Mouse (Mus musculus): ENCODE measurements at regions not wholly inside any gene's neighbourhood (a gene's known extent, or its start where the extent isn't known, plus 50 kb on each side); places are given as distances from the start of the nearest gene placed in this dataset.
A peak's percentile ranks its signal among the peaks of the same experiment; 100 is the strongest.

DNA sequence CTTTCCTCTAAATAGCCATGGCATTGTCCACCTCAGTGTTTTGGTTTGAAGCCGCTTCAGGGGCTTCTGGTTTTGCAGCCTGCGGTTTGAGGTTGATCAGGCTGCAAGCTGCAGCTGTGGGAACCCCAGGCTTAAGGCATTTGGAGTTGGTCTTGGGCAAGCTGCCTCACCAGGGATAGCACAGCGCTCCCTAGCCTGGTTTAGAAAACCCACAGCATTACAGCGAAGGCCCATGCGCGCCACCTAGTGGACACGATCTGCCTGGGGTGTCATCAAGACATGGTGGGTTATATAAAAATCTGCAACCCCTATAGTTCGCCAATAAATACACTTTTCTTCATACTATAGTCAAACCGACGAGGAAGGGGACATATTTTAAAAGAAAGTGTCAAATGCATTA lies 68.9 kb upstream of the Hnrnpa3 start:
- Histone ChIP-seq H3K36me3 (ENCODE audit: control insufficient read depth, insufficient read depth, low read length) (no peaks in the 10 kb centered on the region), H3K4me2 (replicated peaks; ENCODE audit: low read depth) (peak overlapping the region; percentile 37; the same call in 1 of the 2 replicates), H3K9ac (ENCODE audit: low read length) (no peak overlapping the region), H3K9me3 (ENCODE audit: control insufficient read depth, low read length) (no peaks in the 10 kb centered on the region), H3K4me3 (ENCODE audit: low read depth, low read length) (no peak overlapping the region), H3K27me3 (ENCODE audit: control insufficient read depth, insufficient read depth, low read length) (no peaks in the 10 kb centered on the region; the same call in 1 of the 2 replicates), H3K4me1 (replicated peaks; ENCODE audit: control insufficient read depth, insufficient read depth) (0 out of 2 replicates have a peak, but pooled peaks cover 3% of the 10 kb centered on the region), H3K27ac (replicated peaks) (no peak overlapping the region)
- peak; percentile 86 for DNase-seq (ENCODE audit: low spot score)
- TF ChIP-seq EP300 (optimal IDR thresholded peaks at IDR 0.05) = no peak
- TF ChIP-seq CTCF (IDR thresholded peaks at IDR 0.05; ENCODE audit: low read depth) = peak; percentile 97
- ATAC-seq (ENCODE audit: low FRiP score, low TSS enrichment) = peak; percentile 75
- 7% methylated on average over 10 of the region's 10 CpGs for WGBS

- ATAC-seq (ENCODE audit: low FRiP score, low TSS enrichment) = no peak
- Histone ChIP-seq H3K4me2 (replicated peaks; ENCODE audit: low read depth) (no peak overlapping the region), H3K9me3 (ENCODE audit: control insufficient read depth, low read length) (no peaks in the 10 kb centered on the region), H3K36me3 (ENCODE audit: control insufficient read depth, insufficient read depth, low read length) (no peaks in the 10 kb centered on the region), H3K4me1 (replicated peaks; ENCODE audit: control insufficient read depth, insufficient read depth) (no peaks in the 10 kb centered on the region), H3K27me3 (ENCODE audit: control insufficient read depth, insufficient read depth, low read length) (no peaks in the 10 kb centered on the region), H3K27ac (replicated peaks) (no peak overlapping the region), H3K4me3 (ENCODE audit: low read depth, low read length) (no peak overlapping the region), H3K9ac (ENCODE audit: low read length) (no peak overlapping the region)
- 51% methylated on average over 5 of the region's 5 CpGs for WGBS
- DNase-seq (ENCODE audit: low spot score) = no peak
- TF ChIP-seq CTCF (IDR thresholded peaks at IDR 0.05; ENCODE audit: low read depth) = no peak
- no peak for TF ChIP-seq EP300 (optimal IDR thresholded peaks at IDR 0.05)
These were observed 58.5 kb upstream of the Hnrnpa3 start for GRCm38 (mm10) chr2:75600511-75600910.

GRCm38 (mm10) chr2:75603175-75603871 lies 55.7 kb upstream of the Hnrnpa3 start:
- ATAC-seq (ENCODE audit: low FRiP score, low TSS enrichment) = peak; percentile 45; the same call in 1 of the 2 replicates

GRCm38 (mm10) chr2:75605634-75606033 lies 53.4 kb upstream of the Hnrnpa3 start:
- H3K9ac ChIP-seq (ENCODE audit: low read length) = no peak overlapping the region
- TF ChIP-seq CTCF (IDR thresholded peaks at IDR 0.05; ENCODE audit: low read depth) (peak; percentile 100), EP300 (optimal IDR thresholded peaks at IDR 0.05) (no peak)
- ATAC-seq (ENCODE audit: low FRiP score, low TSS enrichment) (no peak), DNase-seq (ENCODE audit: low spot score) (no peak)
- H3K27me3 ChIP-seq (ENCODE audit: control insufficient read depth, insufficient read depth, low read length) = no peaks in the 10 kb centered on the region
- H3K9me3 ChIP-seq (ENCODE audit: control insufficient read depth, low read length) = no peaks in the 10 kb centered on the region
- no peaks in the 10 kb centered on the region for H3K4me1 ChIP-seq (replicated peaks; ENCODE audit: control insufficient read depth, insufficient read depth)
- no peak overlapping the region for H3K4me2 ChIP-seq (replicated peaks; ENCODE audit: low read depth)
- H3K27ac ChIP-seq (replicated peaks) = no peak overlapping the region
- H3K36me3 ChIP-seq (ENCODE audit: control insufficient read depth, insufficient read depth, low read length) = no peaks in the 10 kb centered on the region
- no peak overlapping the region for H3K4me3 ChIP-seq (ENCODE audit: low read depth, low read length)
- WGBS = under 1% methylated on average over 7 of the region's 7 CpGs

More at GRCm38 (mm10) chr2:75603175-75603871, 55.7 kb upstream of the Hnrnpa3 start:
- 14% methylated on average over 26 of the region's 26 CpGs for WGBS
- H3K4me2 ChIP-seq (replicated peaks; ENCODE audit: low read depth) = peak overlapping the region; percentile 49
- TF ChIP-seq EP300 (optimal IDR thresholded peaks at IDR 0.05) = no peak
- peak; percentile 79 for TF ChIP-seq CTCF (IDR thresholded peaks at IDR 0.05; ENCODE audit: low read depth)
- H3K4me1 ChIP-seq (replicated peaks; ENCODE audit: control insufficient read depth, insufficient read depth) = no peaks in the 10 kb centered on the region
- DNase-seq (ENCODE audit: low spot score) = peak; percentile 48
- H3K9ac ChIP-seq (ENCODE audit: low read length) = peak overlapping the region; percentile 14; the same call in 1 of the 2 replicates
- no peak overlapping the region for H3K27ac ChIP-seq (replicated peaks)
- no peaks in the 10 kb centered on the region for H3K36me3 ChIP-seq (ENCODE audit: control insufficient read depth, insufficient read depth, low read length)
- H3K4me3 ChIP-seq (ENCODE audit: low read depth, low read length) = peak overlapping the region; percentile 27; the same call in 1 of the 2 replicates
- no peaks in the 10 kb centered on the region for H3K27me3 ChIP-seq (ENCODE audit: control insufficient read depth, insufficient read depth, low read length)
- H3K9me3 ChIP-seq (ENCODE audit: control insufficient read depth, low read length) = no peaks in the 10 kb centered on the region

- Histone ChIP-seq H3K27ac (replicated peaks) (no peak overlapping the region), H3K36me3 (ENCODE audit: control insufficient read depth, insufficient read depth, low read length) (no peaks in the 10 kb centered on the region), H3K9ac (ENCODE audit: low read length) (no peak overlapping the region), H3K4me2 (replicated peaks; ENCODE audit: low read depth) (no peak overlapping the region), H3K9me3 (ENCODE audit: control insufficient read depth, low read length) (no peaks in the 10 kb centered on the region), H3K27me3 (ENCODE audit: control insufficient read depth, insufficient read depth, low read length) (no peaks in the 10 kb centered on the region), H3K4me1 (replicated peaks; ENCODE audit: control insufficient read depth, insufficient read depth) (no peaks in the 10 kb centered on the region; the same call in none of the 2 replicates), H3K4me3 (ENCODE audit: low read depth, low read length) (no peak overlapping the region)
- WGBS = 58% methylated on average over 11 of the region's 11 CpGs
- no peak for DNase-seq (ENCODE audit: low spot score)
- TF ChIP-seq CTCF (IDR thresholded peaks at IDR 0.05; ENCODE audit: low read depth) (peak; percentile 28), EP300 (optimal IDR thresholded peaks at IDR 0.05) (no peak)
- no peak for ATAC-seq (ENCODE audit: low FRiP score, low TSS enrichment)
These were observed 51.8 kb upstream of the Hnrnpa3 start for GRCm38 (mm10) chr2:75607010-75607915.

Measured in stomach, postnatal 0 days (tissue).